Mouse (Mus musculus): Measurements from ENCODE around the gene Lrpprc. TPM values are rescaled to one million over a fixed set of nuclear protein-coding genes. Genes with fewer than 3 reads are reported as not detected.
A peak's percentile ranks its signal among the peaks of the same experiment; 100 is the strongest.

Lrpprc gene
- polyA plus RNA-seq (2014; fragmentation: Nextera tagmentation; extraction: Ambion mirVana) = 54.3 and 55.9 TPM in 2 replicates

- peak within 1 kb of the TSS; percentile 83 for H3K4me3 ChIP-seq (ENCODE audit: low read depth, low read length)
- no peaks in the 10 kb centered on the region for H3K36me3 ChIP-seq (ENCODE audit: control insufficient read depth, insufficient read depth, low read length)
- H3K9ac ChIP-seq (ENCODE audit: low read length) = peak within 1 kb of the TSS; percentile 77
- DNase-seq (ENCODE audit: low spot score) (peak; percentile 98), ATAC-seq (replicated peaks; ENCODE audit: low FRiP score) (peak; percentile 98)
- H3K27ac ChIP-seq (ENCODE audit: low read depth, low read length) = peak within 1 kb of the TSS; percentile 37; the same call in 1 of the 2 replicates
- H3K4me1 ChIP-seq (replicated peaks; ENCODE audit: control insufficient read depth, insufficient read depth, low read length) = peaks cover 3% of the 10 kb centered on the region
- under 1% methylated on average over 49 of the region's 51 CpGs for WGBS
- no peaks in the 10 kb centered on the region for H3K27me3 ChIP-seq (ENCODE audit: control insufficient read depth, insufficient read depth, low read length)
- no peaks in the 10 kb centered on the region for H3K9me3 ChIP-seq (ENCODE audit: control insufficient read depth, low read length)
- H3K4me2 ChIP-seq (ENCODE audit: low read depth, low read length, severe bottlenecking) = peak within 1 kb of the TSS; percentile 86
Measured at GRCm38 (mm10) chr17:84790447-84791098, at the start of gene Lrpprc. TSS of gene Lrpprc (minus strand) at chr17:84790789.

DNA sequence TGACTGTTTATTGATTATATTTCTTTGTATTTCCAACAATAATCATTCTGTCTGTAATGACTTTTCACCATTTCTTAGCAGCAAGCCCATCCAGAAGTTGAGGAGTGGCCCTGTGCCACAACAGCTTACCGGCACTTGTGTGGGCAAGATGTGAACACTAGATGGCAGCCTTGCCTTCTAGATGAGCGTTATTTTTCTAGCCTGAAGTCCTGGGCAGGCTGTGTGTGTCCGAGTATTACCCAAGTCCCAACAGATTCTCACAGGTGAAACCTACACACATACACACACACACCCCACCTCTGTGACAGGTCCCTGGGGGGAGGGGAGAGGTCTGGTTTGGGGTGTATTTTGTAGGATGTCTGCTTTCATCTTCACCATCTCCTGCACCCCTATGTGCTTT is 47.2 kb upstream of the Lrpprc start:
- Histone ChIP-seq H3K9me3 (ENCODE audit: control insufficient read depth, low read length) (no peaks in the 10 kb centered on the region), H3K36me3 (ENCODE audit: control insufficient read depth, insufficient read depth, low read length) (no peaks in the 10 kb centered on the region), H3K4me2 (ENCODE audit: low read depth, low read length, severe bottlenecking) (no peak overlapping the region), H3K4me1 (replicated peaks; ENCODE audit: control insufficient read depth, insufficient read depth, low read length) (no peaks in the 10 kb centered on the region), H3K27me3 (ENCODE audit: control insufficient read depth, insufficient read depth, low read length) (no peaks in the 10 kb centered on the region), H3K27ac (ENCODE audit: low read depth, low read length) (no peak overlapping the region), H3K4me3 (ENCODE audit: low read depth, low read length) (no peak overlapping the region), H3K9ac (ENCODE audit: low read length) (no peak overlapping the region)
- DNase-seq (ENCODE audit: low spot score) (peak; percentile 76), ATAC-seq (replicated peaks; ENCODE audit: low FRiP score) (0 out of 2 replicates have a peak, but pooled peaks have one; percentile 30)
- WGBS = 3% methylated on average over 3 of the region's 3 CpGs

- no peak overlapping the region for H3K27ac ChIP-seq (ENCODE audit: low read depth, low read length)
- H3K4me3 ChIP-seq (ENCODE audit: low read depth, low read length) = no peak overlapping the region
- no peak overlapping the region for H3K9ac ChIP-seq (ENCODE audit: low read length)
- no peaks in the 10 kb centered on the region for H3K4me1 ChIP-seq (replicated peaks; ENCODE audit: control insufficient read depth, insufficient read depth, low read length)
- no peak overlapping the region for H3K4me2 ChIP-seq (ENCODE audit: low read depth, low read length, severe bottlenecking)
- no peaks in the 10 kb centered on the region for H3K27me3 ChIP-seq (ENCODE audit: control insufficient read depth, insufficient read depth, low read length)
- H3K9me3 ChIP-seq (ENCODE audit: control insufficient read depth, low read length) = no peaks in the 10 kb centered on the region
- 87% methylated on average over 9 of the region's 9 CpGs for WGBS
- ATAC-seq (replicated peaks; ENCODE audit: low FRiP score) = no peak
- no peak for DNase-seq (ENCODE audit: low spot score)
- H3K36me3 ChIP-seq (ENCODE audit: control insufficient read depth, insufficient read depth, low read length) = no peaks in the 10 kb centered on the region
Measured at GRCm38 (mm10) chr17:84835249-84835648, 44.7 kb upstream of the Lrpprc start.

DNA sequence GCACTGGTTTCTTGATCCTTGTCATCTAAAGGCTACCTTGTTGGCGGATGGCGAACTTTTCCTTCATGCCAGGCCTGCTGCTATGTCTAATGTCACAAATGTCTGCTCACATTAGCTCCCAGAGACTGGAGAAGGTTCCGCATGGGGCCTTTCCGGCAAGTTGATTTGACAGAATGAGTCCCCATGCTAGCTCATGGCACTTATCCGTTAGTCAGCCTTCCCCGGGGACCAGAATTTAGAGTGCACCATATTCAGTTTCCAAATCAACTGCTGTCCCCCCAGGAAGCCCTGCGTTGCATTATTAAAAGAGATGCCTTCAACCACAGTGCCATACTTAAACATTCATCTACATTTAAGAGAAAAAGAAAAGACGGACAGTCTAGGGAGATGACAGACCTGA is 41.8 kb upstream of the Lrpprc start:
- WGBS = 76% methylated on average over 8 of the region's 8 CpGs
- no peaks in the 10 kb centered on the region for H3K4me1 ChIP-seq (replicated peaks; ENCODE audit: control insufficient read depth, insufficient read depth, low read length)
- ATAC-seq (replicated peaks; ENCODE audit: low FRiP score) = no peak
- H3K27me3 ChIP-seq (ENCODE audit: control insufficient read depth, insufficient read depth, low read length) = no peaks in the 10 kb centered on the region
- DNase-seq (ENCODE audit: low spot score) = no peak
- H3K9ac ChIP-seq (ENCODE audit: low read length) = no peak overlapping the region
- no peak overlapping the region for H3K27ac ChIP-seq (ENCODE audit: low read depth, low read length)
- H3K36me3 ChIP-seq (ENCODE audit: control insufficient read depth, insufficient read depth, low read length) = no peaks in the 10 kb centered on the region
- no peak overlapping the region for H3K4me2 ChIP-seq (ENCODE audit: low read depth, low read length, severe bottlenecking)
- H3K9me3 ChIP-seq (ENCODE audit: control insufficient read depth, low read length) = no peaks in the 10 kb centered on the region
- H3K4me3 ChIP-seq (ENCODE audit: low read depth, low read length) = no peak overlapping the region

DNA sequence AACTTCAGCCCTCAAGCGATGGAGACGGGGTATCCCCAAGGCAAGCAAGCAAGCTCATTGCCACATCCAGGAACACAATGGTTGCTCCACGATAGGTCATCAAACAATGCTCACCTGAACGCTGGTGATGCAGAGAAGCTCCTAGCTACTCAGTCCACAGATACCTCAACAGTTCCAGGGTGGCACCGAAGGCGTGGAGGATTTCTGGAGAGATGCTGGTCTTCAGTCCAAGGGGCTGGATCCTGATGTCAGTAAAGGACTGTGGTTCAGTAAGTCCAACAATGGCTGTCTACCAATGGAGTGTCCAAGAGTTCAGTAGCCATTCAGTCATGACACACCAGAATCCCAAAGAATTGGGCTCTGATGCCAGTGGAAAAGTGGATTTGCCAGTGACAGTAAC is 37.7 kb upstream of the Lrpprc start:
- 94% methylated on average over 6 of the region's 6 CpGs for WGBS
- no peaks in the 10 kb centered on the region for H3K36me3 ChIP-seq (ENCODE audit: control insufficient read depth, insufficient read depth, low read length)
- no peaks in the 10 kb centered on the region for H3K27me3 ChIP-seq (ENCODE audit: control insufficient read depth, insufficient read depth, low read length)
- no peaks in the 10 kb centered on the region for H3K9me3 ChIP-seq (ENCODE audit: control insufficient read depth, low read length)
- no peak overlapping the region for H3K9ac ChIP-seq (ENCODE audit: low read length)
- no peak overlapping the region for H3K27ac ChIP-seq (ENCODE audit: low read depth, low read length)
- H3K4me1 ChIP-seq (replicated peaks; ENCODE audit: control insufficient read depth, insufficient read depth, low read length) = no peaks in the 10 kb centered on the region
- DNase-seq (ENCODE audit: low spot score) (peak; percentile 33), ATAC-seq (replicated peaks; ENCODE audit: low FRiP score) (no peak)
- H3K4me3 ChIP-seq (ENCODE audit: low read depth, low read length) = no peak overlapping the region
- H3K4me2 ChIP-seq (ENCODE audit: low read depth, low read length, severe bottlenecking) = no peak overlapping the region

- H3K27ac ChIP-seq (ENCODE audit: low read depth, low read length) = no peak overlapping the region
- H3K4me1 ChIP-seq (replicated peaks; ENCODE audit: control insufficient read depth, insufficient read depth, low read length) = no peaks in the 10 kb centered on the region
- no peaks in the 10 kb centered on the region for H3K27me3 ChIP-seq (ENCODE audit: control insufficient read depth, insufficient read depth, low read length)
- DNase-seq (ENCODE audit: low spot score) (peak; percentile 67), ATAC-seq (replicated peaks; ENCODE audit: low FRiP score) (no peak)
- H3K36me3 ChIP-seq (ENCODE audit: control insufficient read depth, insufficient read depth, low read length) = no peaks in the 10 kb centered on the region
- no peak overlapping the region for H3K9ac ChIP-seq (ENCODE audit: low read length)
- H3K4me3 ChIP-seq (ENCODE audit: low read depth, low read length) = no peak overlapping the region
- H3K9me3 ChIP-seq (ENCODE audit: control insufficient read depth, low read length) = no peaks in the 10 kb centered on the region
- WGBS = 17% methylated on average over 4 of the region's 4 CpGs
- H3K4me2 ChIP-seq (ENCODE audit: low read depth, low read length, severe bottlenecking) = no peak overlapping the region
Measured at GRCm38 (mm10) chr17:84820603-84821002, 30.0 kb upstream of the Lrpprc start.

DNA sequence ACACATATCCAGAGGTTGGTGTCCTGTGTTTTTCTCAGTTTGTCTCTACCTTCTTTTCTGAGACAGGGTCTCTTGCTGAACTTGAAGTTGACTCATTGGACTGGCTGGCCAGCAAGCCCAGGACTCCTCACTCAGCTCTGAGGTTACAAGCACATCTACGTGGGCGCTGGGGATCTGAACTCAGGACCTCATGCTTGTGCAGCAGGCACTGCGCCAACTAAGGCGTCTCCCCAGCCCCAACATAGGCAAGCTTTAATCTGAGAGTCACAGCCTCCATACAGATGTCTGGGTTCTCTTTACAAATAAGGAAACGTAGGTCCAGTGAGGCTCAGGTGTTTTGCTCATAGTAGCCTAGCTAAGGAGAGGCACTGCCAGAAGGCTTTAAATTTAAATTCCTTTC is 27.8 kb upstream of the Lrpprc start:
- 87% methylated on average over 5 of the region's 5 CpGs for WGBS
- DNase-seq (ENCODE audit: low spot score) (no peak), ATAC-seq (replicated peaks; ENCODE audit: low FRiP score) (no peak)
- Histone ChIP-seq H3K9me3 (ENCODE audit: control insufficient read depth, low read length) (no peaks in the 10 kb centered on the region), H3K4me3 (ENCODE audit: low read depth, low read length) (no peak overlapping the region), H3K9ac (ENCODE audit: low read length) (no peak overlapping the region), H3K27ac (ENCODE audit: low read depth, low read length) (no peak overlapping the region), H3K4me1 (replicated peaks; ENCODE audit: control insufficient read depth, insufficient read depth, low read length) (no peaks in the 10 kb centered on the region), H3K27me3 (ENCODE audit: control insufficient read depth, insufficient read depth, low read length) (no peaks in the 10 kb centered on the region), H3K4me2 (ENCODE audit: low read depth, low read length, severe bottlenecking) (no peak overlapping the region), H3K36me3 (ENCODE audit: control insufficient read depth, insufficient read depth, low read length) (no peaks in the 10 kb centered on the region)

DNA sequence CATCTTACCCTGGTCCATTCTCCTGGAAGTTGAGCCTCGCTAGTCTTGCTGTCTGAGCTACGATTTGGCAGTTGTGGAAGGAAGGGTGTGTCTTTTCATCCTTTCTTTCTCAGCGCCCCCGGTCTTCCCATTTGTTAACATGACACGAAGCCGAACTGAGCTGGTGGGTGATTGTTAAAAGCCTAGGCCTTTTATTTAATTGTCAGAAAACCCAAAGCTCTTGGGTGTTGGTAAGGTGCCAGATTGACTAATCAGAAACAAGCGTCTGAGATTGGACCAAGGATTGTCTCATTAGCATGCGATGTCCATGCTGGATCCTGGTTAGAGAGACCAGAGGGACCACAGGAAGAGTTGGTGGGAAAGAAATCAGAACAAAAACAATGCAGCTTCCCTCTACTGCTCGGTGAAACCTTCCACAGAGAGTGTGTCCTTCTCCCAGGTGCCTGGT is 25.4 kb upstream of the Lrpprc start:
- no peaks in the 10 kb centered on the region for H3K27me3 ChIP-seq (ENCODE audit: control insufficient read depth, insufficient read depth, low read length)
- ATAC-seq (replicated peaks; ENCODE audit: low FRiP score) (no peak), DNase-seq (ENCODE audit: low spot score) (no peak)
- H3K27ac ChIP-seq (ENCODE audit: low read depth, low read length) = no peak overlapping the region
- H3K4me2 ChIP-seq (ENCODE audit: low read depth, low read length, severe bottlenecking) = no peak overlapping the region
- H3K4me1 ChIP-seq (replicated peaks; ENCODE audit: control insufficient read depth, insufficient read depth, low read length) = no peaks in the 10 kb centered on the region
- WGBS = 76% methylated on average over 9 of the region's 9 CpGs
- no peak overlapping the region for H3K9ac ChIP-seq (ENCODE audit: low read length)
- H3K9me3 ChIP-seq (ENCODE audit: control insufficient read depth, low read length) = no peaks in the 10 kb centered on the region
- H3K4me3 ChIP-seq (ENCODE audit: low read depth, low read length) = no peak overlapping the region
- H3K36me3 ChIP-seq (ENCODE audit: control insufficient read depth, insufficient read depth, low read length) = no peaks in the 10 kb centered on the region

DNA sequence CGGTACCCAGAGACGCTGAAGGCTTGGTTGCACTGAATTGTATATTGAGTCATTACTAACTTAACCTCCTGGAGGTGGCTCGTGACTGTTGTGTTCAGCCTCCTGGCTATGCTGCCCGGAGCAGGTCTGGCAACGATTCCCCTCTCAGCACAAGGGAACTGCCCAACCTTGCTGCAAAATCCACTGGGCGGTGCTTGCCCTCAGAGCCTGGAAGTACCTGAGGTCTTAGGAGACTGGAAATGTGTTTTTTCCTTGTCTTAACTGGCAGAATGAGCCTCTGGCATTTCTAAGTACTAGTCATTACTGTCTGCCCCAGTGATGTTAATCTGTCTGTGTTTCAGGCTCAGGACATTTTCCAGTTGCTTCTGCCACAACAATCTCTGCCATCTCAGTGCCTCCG is 24.3 kb upstream of the Lrpprc start:
- WGBS = 84% methylated on average over 7 of the region's 7 CpGs
- no peaks in the 10 kb centered on the region for H3K27me3 ChIP-seq (ENCODE audit: control insufficient read depth, insufficient read depth, low read length)
- H3K9ac ChIP-seq (ENCODE audit: low read length) = no peak overlapping the region
- no peaks in the 10 kb centered on the region for H3K4me1 ChIP-seq (replicated peaks; ENCODE audit: control insufficient read depth, insufficient read depth, low read length)
- no peak overlapping the region for H3K4me2 ChIP-seq (ENCODE audit: low read depth, low read length, severe bottlenecking)
- no peak overlapping the region for H3K27ac ChIP-seq (ENCODE audit: low read depth, low read length)
- ATAC-seq (replicated peaks; ENCODE audit: low FRiP score) (no peak), DNase-seq (ENCODE audit: low spot score) (no peak)
- H3K4me3 ChIP-seq (ENCODE audit: low read depth, low read length) = no peak overlapping the region
- H3K9me3 ChIP-seq (ENCODE audit: control insufficient read depth, low read length) = no peaks in the 10 kb centered on the region
- H3K36me3 ChIP-seq (ENCODE audit: control insufficient read depth, insufficient read depth, low read length) = no peaks in the 10 kb centered on the region
